Mouse (Mus musculus) lung, embryonic 16.5 days (tissue): ENCODE results near the gene Pard6b. TPM values are rescaled to one million over a fixed set of nuclear protein-coding genes. Genes with fewer than 3 reads are reported as not detected.
A peak's percentile ranks its signal among the peaks of the same experiment; 100 is the strongest.

Experiments
- ATAC-seq: fragments of 200-750 bp; cut with Nextera tagmentation; 2 replicates; pipeline ENCODE4 v1.8.0; 2017; ENCODE audit warnings: low read depth, mild to moderate bottlenecking, moderate library complexity
- H3K27ac ChIP-seq: fragments of 300-500 bp; sonication (generic); 2 replicates; pipeline ENCODE4 v1.5.1; 2014; ENCODE audit warnings: mild to moderate bottlenecking, control low read depth, low read length
- H3K27me3 ChIP-seq: fragments of 300-500 bp; sonication (generic); 2 replicates; pipeline ENCODE4 v1.6.1; 2014; ENCODE audit warnings: low read depth, low read length, mixed read lengths; ENCODE audit not compliant: control insufficient read depth, insufficient read depth
- H3K36me3 ChIP-seq: fragments of 300-500 bp; sonication (generic); 2 replicates; pipeline ENCODE4 v1.6.1; 2014; ENCODE audit warnings: low read length; ENCODE audit not compliant: control insufficient read depth, insufficient read depth
- H3K4me1 ChIP-seq: fragments of 300-500 bp; sonication (generic); replicated peaks from 2 replicates; pipeline ENCODE4 v1.6.1; 2014; ENCODE audit warnings: low read length, mixed read lengths; ENCODE audit not compliant: control insufficient read depth, insufficient read depth
- H3K4me2 ChIP-seq: fragments of 300-500 bp; sonication (generic); 2 replicates; pipeline ENCODE4 v1.6.1; 2014; ENCODE audit warnings: low read depth, low read length, control low read depth
- H3K4me3 ChIP-seq: fragments of 300-500 bp; sonication (generic); 2 replicates; pipeline ENCODE4 v1.5.1; 2014; ENCODE audit warnings: mild to moderate bottlenecking, low read length, control low read depth
- H3K9ac ChIP-seq: fragments of 300-500 bp; sonication (generic); 2 replicates; pipeline ENCODE4 v1.6.1; 2014; ENCODE audit warnings: low read length, control low read depth
- H3K9me3 ChIP-seq: fragments of 300-500 bp; sonication (generic); 2 replicates; pipeline ENCODE4 v1.6.1; 2016; ENCODE audit warnings: low read length; ENCODE audit not compliant: control insufficient read depth
- WGBS: fragments of 180-500 bp; shearing (Covaris S2); extraction: QIAGEN DNeasy Blood & Tissue Kit; methylation state at CpG from one replicate; pipeline ENCODE4 v1.1.7; 2014; 5-methylcytosine and 5-hydroxymethylcytosine counted together
- polyA plus RNA-seq: library from polyadenylated mRNA; unstranded; fragments of >200 nt; fragmentation: Nextera tagmentation; extraction: Ambion mirVana; gene quantifications from 2 replicates; pipeline ENCODE4 v1.2.1, GENCODE M21; 2015

Gene Pard6b
- polyA plus RNA-seq, 1 experiment from 2014 or later = 11.4 TPM

- no peak overlapping the region for H3K4me3 ChIP-seq
- H3K9ac ChIP-seq = no peak overlapping the region
- no peak overlapping the region for H3K4me2 ChIP-seq
- no peak for ATAC-seq
- H3K4me1 ChIP-seq = peaks cover 2% of the 10 kb centered on the region; the same call in 1 of the 2 replicates
- no peaks in the 10 kb centered on the region for H3K27me3 ChIP-seq
- H3K9me3 ChIP-seq = 0 out of 2 replicates have a peak, but pooled peaks cover 2% of the 10 kb centered on the region
- no peak overlapping the region for H3K27ac ChIP-seq
- 83% methylated on average over 6 of the region's 6 CpGs for WGBS
- H3K36me3 ChIP-seq = no peaks in the 10 kb centered on the region
These were observed 42.8 kb downstream of the Pard6b start for GRCm38 (mm10) chr2:168123652-168124051.

- ATAC-seq = no peak
- Histone ChIP-seq H3K27me3 (no peaks in the 10 kb centered on the region), H3K4me3 (no peak overlapping the region), H3K4me1 (peaks cover 2% of the 10 kb centered on the region; the same call in 1 of the 2 replicates), H3K36me3 (no peaks in the 10 kb centered on the region), H3K27ac (no peak overlapping the region), H3K4me2 (no peak overlapping the region), H3K9ac (no peak overlapping the region), H3K9me3 (0 out of 2 replicates have a peak, but pooled peaks cover 2% of the 10 kb centered on the region)
- WGBS = 40% methylated on average over 11 of the region's 11 CpGs
These were observed 44.7 kb downstream of the Pard6b start for GRCm38 (mm10) chr2:168125288-168126089.

DNA sequence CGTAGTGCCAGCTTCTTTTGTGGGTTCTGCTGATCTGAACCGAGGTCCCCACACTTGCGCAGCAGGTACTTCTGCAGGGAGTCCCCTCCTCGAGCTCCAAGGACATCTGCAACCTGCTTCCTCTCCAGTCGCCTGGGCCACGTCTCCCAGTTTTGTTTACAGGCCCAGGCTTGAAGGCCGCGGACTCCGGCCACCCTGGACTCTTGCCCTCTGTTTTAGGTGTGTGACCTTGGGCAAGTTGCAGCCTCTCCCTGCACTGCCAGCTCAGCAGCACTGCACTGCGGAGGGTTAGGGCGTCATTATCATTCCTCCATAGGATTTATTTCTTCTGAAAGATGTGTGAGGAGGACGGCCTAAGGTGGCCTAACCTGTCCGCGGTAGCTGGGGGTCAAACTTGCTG is 47.0 kb downstream of the Pard6b start:
- Histone ChIP-seq H3K36me3 (no peaks in the 10 kb centered on the region), H3K4me3 (no peak overlapping the region), H3K4me2 (no peak overlapping the region), H3K9ac (no peak overlapping the region), H3K27ac (no peak overlapping the region), H3K4me1 (peaks cover 2% of the 10 kb centered on the region; the same call in 1 of the 2 replicates), H3K9me3 (no peaks in the 10 kb centered on the region), H3K27me3 (no peaks in the 10 kb centered on the region)
- ATAC-seq = no peak
- WGBS = 75% methylated on average over 14 of the region's 14 CpGs

- peak; percentile 94 for ATAC-seq
- no peaks in the 10 kb centered on the region for H3K36me3 ChIP-seq
- H3K27ac ChIP-seq = peak overlapping the region; percentile 64
- H3K27me3 ChIP-seq = no peaks in the 10 kb centered on the region
- 19% methylated on average over 12 of the region's 14 CpGs for WGBS
- H3K4me3 ChIP-seq = no peak overlapping the region
- no peak overlapping the region for H3K9ac ChIP-seq
- H3K9me3 ChIP-seq = no peaks in the 10 kb centered on the region
- H3K4me1 ChIP-seq = peaks cover 2% of the 10 kb centered on the region; the same call in 1 of the 2 replicates
- no peak overlapping the region for H3K4me2 ChIP-seq
These were observed 47.5 kb downstream of the Pard6b start for GRCm38 (mm10) chr2:168128211-168128859.

- no peak overlapping the region for H3K27ac ChIP-seq
- H3K4me2 ChIP-seq = no peak overlapping the region
- no peak overlapping the region for H3K4me3 ChIP-seq
- no peaks in the 10 kb centered on the region for H3K27me3 ChIP-seq
- H3K36me3 ChIP-seq = no peaks in the 10 kb centered on the region
- H3K4me1 ChIP-seq = peaks cover 2% of the 10 kb centered on the region; the same call in 1 of the 2 replicates
- WGBS = 62% methylated on average over 3 of the region's 3 CpGs
- no peak overlapping the region for H3K9ac ChIP-seq
- no peaks in the 10 kb centered on the region for H3K9me3 ChIP-seq
- ATAC-seq = no peak
These were observed 49.2 kb downstream of the Pard6b start for GRCm38 (mm10) chr2:168130046-168130445.

- ATAC-seq = no peak
- H3K36me3 ChIP-seq = no peaks in the 10 kb centered on the region
These were observed 56.4 kb downstream of the Pard6b start for GRCm38 (mm10) chr2:168137161-168137560.

DNA sequence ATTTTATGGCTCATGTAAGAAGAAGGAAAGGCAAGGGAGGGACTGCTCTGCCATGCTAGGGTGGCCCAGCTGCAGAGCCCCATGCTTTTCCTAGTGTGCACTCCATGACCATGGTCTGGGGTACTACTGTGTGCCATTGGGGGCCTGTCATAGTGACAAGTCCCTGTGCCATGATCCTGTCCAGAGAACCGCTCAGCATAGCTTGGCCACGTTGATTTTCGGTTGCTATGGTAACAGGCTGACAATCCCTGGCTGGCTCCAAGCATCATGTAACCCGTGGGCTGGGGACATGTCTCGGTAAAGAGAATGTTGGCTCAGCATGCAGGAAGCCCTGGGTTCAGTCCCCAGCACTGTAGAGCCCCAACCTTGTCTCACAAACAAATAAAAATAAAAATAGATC is 63.0 kb downstream of the Pard6b start:
- no peak overlapping the region for H3K4me2 ChIP-seq
- H3K27ac ChIP-seq = no peak overlapping the region
- no peak overlapping the region for H3K4me3 ChIP-seq
- no peaks in the 10 kb centered on the region for H3K27me3 ChIP-seq
- H3K36me3 ChIP-seq = no peaks in the 10 kb centered on the region
- H3K9ac ChIP-seq = no peak overlapping the region
- 42% methylated on average over 5 of the region's 5 CpGs for WGBS
- no peaks in the 10 kb centered on the region for H3K4me1 ChIP-seq
- H3K9me3 ChIP-seq = no peaks in the 10 kb centered on the region
- ATAC-seq = no peak

More at GRCm38 (mm10) chr2:168137161-168137560, 56.4 kb downstream of the Pard6b start:
- no peaks in the 10 kb centered on the region for H3K4me1 ChIP-seq
- H3K4me3 ChIP-seq = no peak overlapping the region
- H3K9ac ChIP-seq = no peak overlapping the region
- no peaks in the 10 kb centered on the region for H3K9me3 ChIP-seq
- H3K4me2 ChIP-seq = no peak overlapping the region
- H3K27me3 ChIP-seq = no peaks in the 10 kb centered on the region
- no peak overlapping the region for H3K27ac ChIP-seq
- 70% methylated on average over 15 of the region's 15 CpGs for WGBS

DNA sequence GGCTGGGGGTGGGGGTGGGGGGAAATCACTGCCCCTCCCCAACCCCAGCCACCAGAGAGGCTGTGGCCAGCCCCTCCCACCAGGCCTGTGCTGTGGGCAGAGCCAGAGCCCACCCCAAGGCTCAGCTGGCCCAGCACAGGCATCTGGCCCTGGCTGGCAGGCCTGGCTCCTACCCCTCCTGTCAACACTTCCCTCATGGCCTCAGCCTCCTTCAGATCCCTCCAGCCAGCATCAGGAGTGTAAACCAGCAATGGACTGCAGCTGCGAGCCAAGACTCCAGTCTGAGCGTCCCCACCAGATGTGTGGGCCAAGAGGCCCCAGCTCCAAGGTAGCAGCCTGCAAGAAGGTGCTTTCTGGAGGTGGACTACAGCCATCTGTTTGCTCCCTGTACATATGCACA is 64.6 kb downstream of the Pard6b start:
- 29% methylated on average over 2 of the region's 2 CpGs for WGBS
- H3K27ac ChIP-seq = 0 out of 2 replicates have a peak overlapping the region, but pooled peaks have one; percentile 10

DNA sequence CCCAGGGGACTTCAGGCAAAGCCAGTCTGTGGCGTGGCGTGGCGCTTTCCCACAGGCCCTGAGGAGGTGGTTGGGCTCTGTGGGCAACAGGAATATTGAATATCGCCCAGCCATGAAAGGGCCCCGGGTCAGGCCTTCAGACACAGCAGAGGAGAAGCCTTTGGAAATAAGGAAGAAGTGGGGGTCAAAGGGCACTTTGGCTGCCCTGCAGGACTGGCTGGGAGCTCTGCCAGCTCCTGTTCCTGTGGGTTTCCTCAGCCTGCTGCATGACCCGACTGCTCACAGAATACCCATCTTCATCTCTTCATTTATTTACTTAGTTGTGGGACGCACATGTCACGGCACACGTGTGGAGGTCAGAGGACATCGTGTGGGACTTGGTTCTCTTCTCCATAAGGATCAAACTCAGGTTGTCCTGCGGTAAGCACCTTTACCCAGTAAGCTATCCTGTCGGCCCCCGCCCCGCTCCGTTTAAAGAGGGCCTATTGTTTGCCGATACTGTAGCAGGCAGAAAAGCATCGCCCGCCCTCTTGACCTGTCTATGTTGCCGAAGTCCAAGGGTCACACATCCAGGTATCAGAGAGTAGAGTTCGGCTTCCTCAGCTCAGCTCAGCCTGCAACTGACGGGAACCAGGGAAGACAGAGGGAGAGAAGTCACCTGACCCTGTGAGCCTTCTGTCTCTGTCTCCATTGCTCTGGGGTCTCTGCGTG is 67.1 kb downstream of the Pard6b start:
- Histone ChIP-seq H3K27ac (no peak overlapping the region), H3K36me3 (no peaks in the 10 kb centered on the region), H3K4me1 (no peaks in the 10 kb centered on the region), H3K4me2 (no peak overlapping the region), H3K27me3 (no peaks in the 10 kb centered on the region), H3K9me3 (no peaks in the 10 kb centered on the region), H3K4me3 (no peak overlapping the region), H3K9ac (no peak overlapping the region)
- ATAC-seq = no peak
- WGBS = 49% methylated on average over 22 of the region's 22 CpGs

More for the DNA sequence above, 64.6 kb downstream of the Pard6b start:
- no peak overlapping the region for H3K4me3 ChIP-seq
- no peak overlapping the region for H3K4me2 ChIP-seq
- H3K4me1 ChIP-seq = no peaks in the 10 kb centered on the region
- H3K9ac ChIP-seq = no peak overlapping the region
- ATAC-seq = peak; percentile 80
- no peaks in the 10 kb centered on the region for H3K9me3 ChIP-seq
- H3K27me3 ChIP-seq = no peaks in the 10 kb centered on the region
- H3K36me3 ChIP-seq = no peaks in the 10 kb centered on the region
